Mouse (Mus musculus) ES-Bruce4 (cell line): ENCODE measurements at regions not wholly inside any gene's neighbourhood (a gene's known extent, or its start where the extent isn't known, plus 50 kb on each side); places are given as distances from the start of the nearest gene placed in this dataset.

Experiments used
- H3K27ac ChIP-seq: 2 replicates; pipeline ENCODE4 v1.5.1; 2012; ENCODE audit warnings: low read length, inconsistent platforms; ENCODE audit not compliant: insufficient read depth
- H3K27me3 ChIP-seq: 2 replicates; pipeline ENCODE4 v1.6.1; 2012; ENCODE audit warnings: mild to moderate bottlenecking, low read length, inconsistent platforms; ENCODE audit not compliant: control insufficient read depth, poor library complexity, insufficient read depth, severe bottlenecking
- H3K36me3 ChIP-seq: 2 replicates; pipeline ENCODE4 v1.6.1; 2012; ENCODE audit warnings: inconsistent platforms, mild to moderate bottlenecking, low read length, moderate library complexity; ENCODE audit not compliant: control insufficient read depth, poor library complexity, insufficient read depth, severe bottlenecking
- H3K4me1 ChIP-seq: one replicate; pipeline ENCODE4 v1.8.1; 2011; ENCODE audit warnings: low read length; ENCODE audit not compliant: control insufficient read depth, insufficient read depth
- H3K4me3 ChIP-seq: 2 replicates; pipeline ENCODE4 v1.5.1; 2011; ENCODE audit warnings: low read depth, mild to moderate bottlenecking, low read length
- H3K9ac ChIP-seq: 2 replicates; pipeline ENCODE4 v1.6.1; 2012; ENCODE audit warnings: low read depth, mild to moderate bottlenecking, inconsistent platforms; ENCODE audit not compliant: poor library complexity, severe bottlenecking
- H3K9me3 ChIP-seq: replicated peaks from 2 replicates; pipeline ENCODE4 v1.6.1; 2012; ENCODE audit warnings: mild to moderate bottlenecking, low read length, inconsistent platforms; ENCODE audit not compliant: control insufficient read depth, poor library complexity, insufficient read depth, severe bottlenecking
- CTCF ChIP-seq: IDR thresholded peaks from one replicate; pipeline ENCODE4 v1.8.1; 2011; ENCODE audit warnings: low read depth, low read length
- EP300 ChIP-seq: IDR thresholded peaks from 2 replicates; pipeline ENCODE4 v1.6.1; 2011; ENCODE audit warnings: low read depth, low read length; ENCODE audit not compliant: insufficient read depth
- POLR2A ChIP-seq: IDR thresholded peaks from one replicate; pipeline ENCODE4 v1.8.1; 2011; ENCODE audit warnings: low read length; ENCODE audit not compliant: insufficient read depth

DNA sequence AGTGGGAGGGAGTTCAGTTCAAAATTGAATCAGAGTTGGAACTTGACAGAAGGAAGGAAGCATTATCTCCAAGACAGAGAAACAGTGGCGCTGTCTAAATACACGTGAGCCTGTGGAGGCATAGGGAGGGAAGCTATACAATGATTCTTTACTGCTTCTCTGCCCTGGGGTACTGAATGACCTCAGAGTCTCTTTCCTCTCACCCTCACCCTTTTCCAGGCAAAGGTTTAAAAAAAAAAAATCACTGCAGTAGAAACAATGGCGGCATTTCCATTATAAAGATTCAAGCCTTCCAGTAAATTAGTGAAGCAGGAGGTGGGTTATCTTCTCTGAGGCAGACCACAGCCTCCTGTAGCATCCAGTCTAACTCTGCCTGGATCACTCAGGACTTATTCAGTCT lies 112.2 kb upstream of the Plxna2 start:
- H3K36me3 ChIP-seq = no peaks in the 10 kb centered on the region
- no peak overlapping the region for H3K4me3 ChIP-seq
- TF ChIP-seq CTCF (no peak), POLR2A (no peak), EP300 (no peak)
- peak overlapping the region; percentile 32; the same call in 1 of the 2 replicates for H3K27ac ChIP-seq
- peaks cover 2% of the 10 kb centered on the region for H3K4me1 ChIP-seq
- no peaks in the 10 kb centered on the region for H3K27me3 ChIP-seq
- H3K9ac ChIP-seq = no peak overlapping the region
- no peaks in the 10 kb centered on the region for H3K9me3 ChIP-seq

DNA sequence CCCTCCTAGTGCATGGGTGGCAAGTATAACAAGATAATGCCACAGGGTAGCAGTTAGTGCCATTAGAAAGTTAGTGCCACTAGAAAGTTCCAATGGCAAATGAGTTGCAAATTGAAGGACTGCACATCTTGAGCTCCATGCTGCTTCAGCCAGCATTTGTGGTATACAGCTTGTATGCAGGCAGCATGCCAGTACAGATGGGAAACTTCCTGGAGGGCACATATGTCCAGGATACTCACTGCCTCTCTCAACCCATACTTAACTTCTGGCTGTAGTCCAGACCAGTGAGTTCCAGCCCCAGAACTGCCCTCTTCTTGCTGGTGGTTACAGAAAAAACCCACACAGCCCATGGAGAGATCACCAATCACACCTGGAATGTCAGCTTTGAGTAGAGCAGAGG lies 113.8 kb upstream of the Plxna2 start:
- H3K9me3 ChIP-seq = no peaks in the 10 kb centered on the region
- no peak overlapping the region for H3K4me3 ChIP-seq
- H3K27me3 ChIP-seq = no peaks in the 10 kb centered on the region
- H3K27ac ChIP-seq = no peak overlapping the region
- TF ChIP-seq CTCF (no peak), EP300 (no peak), POLR2A (no peak)
- peaks cover 2% of the 10 kb centered on the region for H3K4me1 ChIP-seq
- no peaks in the 10 kb centered on the region for H3K36me3 ChIP-seq
- H3K9ac ChIP-seq = no peak overlapping the region

DNA sequence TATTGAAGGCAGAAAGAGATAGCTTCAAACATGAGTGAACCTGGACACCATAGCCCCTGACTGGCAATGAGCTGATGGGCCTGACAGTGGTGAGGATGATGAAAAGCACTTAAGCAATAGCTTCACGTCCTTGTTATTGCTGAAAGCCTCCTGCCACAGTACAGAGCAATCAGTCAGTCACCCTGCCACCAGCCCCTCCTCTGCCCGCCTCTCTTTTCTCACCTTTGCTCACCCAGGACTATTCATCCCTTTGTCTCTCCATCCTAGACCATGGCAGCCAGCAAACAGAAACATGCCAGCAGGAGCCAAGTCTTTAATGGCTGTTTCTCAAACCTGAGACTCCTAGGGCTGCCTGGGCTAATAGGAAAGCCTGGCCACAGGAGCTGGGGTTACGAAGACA lies 114.5 kb upstream of the Plxna2 start:
- no peak overlapping the region for H3K27ac ChIP-seq
- TF ChIP-seq CTCF (no peak), POLR2A (no peak)
- no peaks in the 10 kb centered on the region for H3K9me3 ChIP-seq
- H3K9ac ChIP-seq = no peak overlapping the region
- no peaks in the 10 kb centered on the region for H3K36me3 ChIP-seq
- H3K4me1 ChIP-seq = peaks cover 2% of the 10 kb centered on the region
- no peaks in the 10 kb centered on the region for H3K27me3 ChIP-seq
- H3K4me3 ChIP-seq = no peak overlapping the region

DNA sequence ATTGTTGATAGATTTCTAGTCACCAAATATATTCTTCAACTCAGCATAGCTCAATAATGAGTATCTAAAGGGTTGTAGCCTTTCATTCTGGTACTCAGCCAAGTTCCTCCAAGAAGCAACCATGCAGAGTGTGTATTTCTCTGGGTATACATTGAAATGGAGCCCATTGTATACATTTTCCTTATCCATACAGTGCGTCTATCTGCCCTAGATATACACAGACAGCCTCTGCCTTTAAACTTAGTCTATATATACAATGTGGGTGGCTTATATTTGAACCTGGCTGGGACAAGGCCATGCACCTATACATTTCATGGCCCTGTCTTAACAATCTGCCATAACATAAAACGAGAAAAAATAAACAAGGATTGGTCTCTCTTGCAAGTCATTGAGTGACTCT lies 121.6 kb upstream of the Plxna2 start:
- Histone ChIP-seq H3K27ac (no peak overlapping the region), H3K4me3 (no peak overlapping the region), H3K9ac (no peak overlapping the region), H3K36me3 (no peaks in the 10 kb centered on the region), H3K27me3 (no peaks in the 10 kb centered on the region), H3K9me3 (no peaks in the 10 kb centered on the region), H3K4me1 (no peaks in the 10 kb centered on the region)
- TF ChIP-seq POLR2A (no peak), CTCF (no peak), EP300 (no peak)

DNA sequence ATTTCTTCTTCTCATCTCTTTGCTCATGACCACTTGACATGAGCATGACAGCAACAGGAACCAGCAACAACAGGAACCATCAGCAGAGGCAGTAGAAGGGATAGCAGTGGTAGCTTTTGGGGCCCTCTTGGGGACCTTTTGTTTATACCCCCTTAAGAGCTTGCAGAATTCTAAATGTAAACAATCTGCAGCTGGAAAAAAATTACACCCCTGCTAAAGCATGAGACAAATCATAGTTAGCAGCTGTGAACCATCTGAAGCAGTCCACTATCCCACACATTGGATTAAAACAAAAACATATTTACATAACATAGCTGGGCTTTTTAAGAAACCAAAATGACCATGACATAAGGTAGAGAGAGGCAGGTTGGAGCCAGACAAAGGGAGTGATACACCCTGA lies 126.9 kb upstream of the Plxna2 start:
- H3K36me3 ChIP-seq = no peaks in the 10 kb centered on the region
- H3K27me3 ChIP-seq = no peaks in the 10 kb centered on the region
- H3K4me1 ChIP-seq = no peaks in the 10 kb centered on the region
- no peak for TF ChIP-seq CTCF
- TF ChIP-seq POLR2A = no peak
- TF ChIP-seq EP300 = no peak
- no peak overlapping the region for H3K27ac ChIP-seq
- H3K4me3 ChIP-seq = no peak overlapping the region
- no peaks in the 10 kb centered on the region for H3K9me3 ChIP-seq
- no peak overlapping the region for H3K9ac ChIP-seq

DNA sequence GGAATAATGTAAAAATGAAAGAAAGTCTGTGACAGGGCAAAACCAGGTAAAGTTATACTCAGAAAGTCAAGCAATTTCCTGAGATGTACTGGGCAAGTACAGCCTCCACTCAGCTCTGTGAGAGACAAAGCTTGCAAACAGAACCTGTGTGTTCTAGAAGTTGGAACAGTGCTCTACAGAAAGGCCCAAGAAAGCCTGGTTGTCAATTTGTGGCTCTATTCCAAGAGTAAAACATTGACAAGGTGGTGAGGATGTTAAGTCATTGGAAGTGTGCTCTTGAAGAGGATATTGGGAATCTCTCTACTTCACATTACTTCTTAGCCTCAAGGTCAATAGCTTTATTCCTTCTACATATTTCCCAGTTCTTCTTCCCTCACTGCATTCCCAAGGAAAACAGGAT lies 129.9 kb upstream of the Plxna2 start:
- no peak overlapping the region for H3K9ac ChIP-seq

More for the DNA sequence above, 129.9 kb upstream of the Plxna2 start:
- Histone ChIP-seq H3K4me3 (no peak overlapping the region), H3K4me1 (no peaks in the 10 kb centered on the region), H3K9me3 (no peaks in the 10 kb centered on the region), H3K27me3 (no peaks in the 10 kb centered on the region), H3K36me3 (no peaks in the 10 kb centered on the region), H3K27ac (no peak overlapping the region)
- TF ChIP-seq CTCF (no peak), EP300 (no peak), POLR2A (no peak)
